Comparison of ENCODE assay signal across 17 mouse cellular contexts in the genomic region with DNA sequence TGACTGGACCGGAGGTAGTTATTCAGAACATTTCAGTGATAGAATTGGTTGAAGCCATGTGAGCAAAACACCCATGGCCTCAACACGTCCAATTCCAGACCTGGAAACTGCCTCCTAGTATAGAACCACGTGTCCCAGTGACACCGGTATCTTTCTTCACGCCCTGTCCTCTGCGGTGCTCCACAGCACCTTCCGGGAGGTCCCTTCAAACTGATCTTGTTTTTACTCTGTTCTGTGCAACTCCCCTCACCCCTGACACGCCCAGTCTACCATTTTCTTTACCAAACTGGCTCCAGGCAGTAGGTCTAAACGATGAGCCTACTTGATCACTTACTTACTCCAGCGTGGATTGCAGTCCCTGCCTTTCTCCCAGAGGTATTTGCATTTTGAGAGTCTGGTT. TPM values are rescaled to one million over a fixed set of nuclear protein-coding genes. Genes with fewer than 3 reads are reported as not detected.
DNase-seq lines count a peak whose midpoint lies in the region; ATAC-seq and TF ChIP-seq lines count a peak whose summit lies in the region.
"Had no signal": no experiment of that assay in that cellular context is flagged by ENCODE, and none has a peak within 500 bp of the region (broad histone marks: within the 10 kb centered on the region; RNA-seq: fewer than 3 reads in every experiment).

No protein-coding gene starts in this region.

- H3K27me3 ChIP-seq in kidney, embryonic 14.5 days (ENCODE audit: control insufficient read depth, insufficient read depth, low read length) = no peaks in the 10 kb centered on the region
- H3K27me3 ChIP-seq in MEL (ENCODE audit: control insufficient read depth in 1 of 2, insufficient read depth in 2 of 2, low read length in 2 of 2) = no peaks in the 10 kb centered on the region
- H3K27me3 ChIP-seq: hindbrain, embryonic 15.5 days; liver, embryonic 13.5 days had no signal

- no peak overlapping the region for H3K4me3 ChIP-seq in kidney, embryonic 14.5 days (ENCODE audit: low read length)
- H3K4me3 ChIP-seq in MEL (ENCODE audit: control insufficient read depth in 1 of 2, insufficient read depth in 1 of 2, low read depth in 2 of 2, low read length in 2 of 2) = no peak overlapping the region
- H3K4me3 ChIP-seq: erythroblast, embryonic 14.5 days; hindbrain, embryonic 15.5 days; liver, embryonic 13.5 days had no signal

- H3K27ac ChIP-seq in kidney, embryonic 14.5 days (ENCODE audit: low read depth, low read length) = no peak overlapping the region
- H3K27ac ChIP-seq in MEL (ENCODE audit: control insufficient read depth, low read depth, low read length) = peak overlapping the region; percentile 40
- H3K27ac ChIP-seq: embryonic facial prominence, embryonic 10.5 days; hindbrain, embryonic 15.5 days; liver, embryonic 13.5 days had no signal

- TF ChIP-seq EP300 in MEL (IDR thresholded peaks at IDR 0.05; ENCODE audit: low read depth in 1 of 2, low read length in 2 of 2) = no peak

- no peak overlapping the region for H3K4me2 ChIP-seq in kidney, embryonic 14.5 days (replicated peaks; ENCODE audit: low read depth, low read length)
- H3K4me2 ChIP-seq: hindbrain, embryonic 15.5 days; liver, embryonic 13.5 days; midbrain, embryonic 11.5 days had no signal

- peak; percentile 18 for DNase-seq in cerebellum, adult 9-11 months
- no peak for DNase-seq in cerebellum, postnatal 4 days (ENCODE audit: low spot score in 2 of 2)
- DNase-seq in kidney, adult 18-20 months = peak; percentile 23
- DNase-seq in CD4-positive helper T cell, adult 2 months (ENCODE audit: low read depth, low spot score) = peak; percentile 66
- no peak for DNase-seq in MEL (ENCODE audit: low read depth, low spot score)
- DNase-seq in right cerebral cortex, postnatal 36 days (ENCODE audit: low spot score in 2 of 2) = no peak
- DNase-seq in adrenal gland, adult 18-20 months (ENCODE audit: low spot score in 2 of 2) = no peak
- DNase-seq: adrenal gland, adult 8-10 months; kidney, postnatal 10 days; liver, embryonic 13.5 days; lung, postnatal 4 days had no signal

- peaks cover 58% of the 10 kb centered on the region for H3K79me2 ChIP-seq in MEL (ENCODE audit: control insufficient read depth, insufficient read depth, low read length, poor library complexity)

- ATAC-seq in kidney, embryonic 14.5 days (ENCODE audit: low FRiP score, low TSS enrichment) = no peak
- ATAC-seq: forebrain, embryonic 16.5 days had no signal

- TF ChIP-seq CTCF in MEL (IDR thresholded peaks at IDR 0.05 in 2 of 3, conservative IDR thresholded peaks at IDR 0.05 in 1 of 3; ENCODE audit: control insufficient read depth in 1 of 3, insufficient read depth in 1 of 3, low read depth in 2 of 3, low read length in 3 of 3, poor library complexity in 1 of 3, severe bottlenecking in 1 of 3) = no peak

- no peak for TF ChIP-seq POLR2A in MEL (IDR thresholded peaks at IDR 0.05; ENCODE audit: control insufficient read depth in 1 of 2, insufficient read depth in 1 of 2, low read depth in 1 of 2, low read length in 2 of 2, poor library complexity in 1 of 2)

- no peaks in the 10 kb centered on the region for H3K9me3 ChIP-seq in kidney, embryonic 14.5 days (ENCODE audit: control insufficient read depth, low read length)
- no peaks in the 10 kb centered on the region for H3K9me3 ChIP-seq in MEL (replicated peaks; ENCODE audit: insufficient read depth, low read length)
- H3K9me3 ChIP-seq: embryonic facial prominence, embryonic 10.5 days; hindbrain, embryonic 15.5 days; liver, embryonic 13.5 days had no signal

- peaks cover 46% of the 10 kb centered on the region for H3K4me1 ChIP-seq in kidney, embryonic 14.5 days (ENCODE audit: control insufficient read depth, insufficient read depth, low read length)
- H3K4me1 ChIP-seq in MEL (ENCODE audit: control insufficient read depth in 1 of 2, insufficient read depth in 2 of 2, low read length in 2 of 2) = peaks cover 2 to 19% of the 10 kb centered on the region in 2 experiments; a peak in 3 of 4 replicates

- 82% methylated on average over 10 of the region's 10 CpGs for WGBS in kidney, embryonic 14.5 days

- H3K9ac ChIP-seq in kidney, embryonic 14.5 days (ENCODE audit: low read depth, low read length) = no peak overlapping the region
- H3K9ac ChIP-seq in MEL (ENCODE audit: control insufficient read depth, low read depth, low read length, poor library complexity, severe bottlenecking) = no peak overlapping the region
- H3K9ac ChIP-seq: hindbrain, embryonic 15.5 days; liver, embryonic 13.5 days had no signal

- no peak for TF ChIP-seq RAD21 in MEL (IDR thresholded peaks at IDR 0.05; ENCODE audit: low read depth, low read length)

- no peaks in the 10 kb centered on the region; the same call in 1 of the 2 replicates for H3K36me3 ChIP-seq in kidney, embryonic 14.5 days (ENCODE audit: control insufficient read depth, insufficient read depth, low read length)
- H3K36me3 ChIP-seq in MEL (ENCODE audit: control insufficient read depth in 1 of 2, insufficient read depth in 2 of 2, low read length in 2 of 2) = peaks cover 3 to 35% of the 10 kb centered on the region in 2 experiments
- H3K36me3 ChIP-seq: hindbrain, embryonic 15.5 days had no signal

TF ChIP-seq in MEL, 35 proteins besides CTCF, POLR2A, EP300 and RAD21:
- TF ChIP-seq SIN3A (IDR thresholded peaks at IDR 0.05; ENCODE audit: low read length) (no peak), TBP (IDR thresholded peaks at IDR 0.05; ENCODE audit: low read depth, low read length) (no peak), RCOR1 (IDR thresholded peaks at IDR 0.05; ENCODE audit: low read depth, low read length) (no peak), ZNF384 (IDR thresholded peaks at IDR 0.05; ENCODE audit: low read depth, low read length) (no peak), E2F4 (IDR thresholded peaks at IDR 0.05; ENCODE audit: borderline replicate concordance, low read depth, low read length) (no peak), ELF1 (IDR thresholded peaks at IDR 0.05; ENCODE audit: low read depth, low read length) (no peak), USF2 (IDR thresholded peaks at IDR 0.05; ENCODE audit: borderline replicate concordance in 1 of 2, insufficient read depth in 1 of 2, low read depth in 1 of 2, low read length in 2 of 2) (no peak), BHLHE40 (IDR thresholded peaks at IDR 0.05; ENCODE audit: borderline replicate concordance, low read depth, low read length) (no peak), MAFK (IDR thresholded peaks at IDR 0.05; ENCODE audit: borderline replicate concordance, low read depth, low read length) (no peak), SMC3 (IDR thresholded peaks at IDR 0.05; ENCODE audit: low read depth, low read length) (no peak), MYB (IDR thresholded peaks at IDR 0.05; ENCODE audit: low read depth, low read length) (no peak), MEF2A (IDR thresholded peaks at IDR 0.05; ENCODE audit: extremely low read depth, insufficient replicate concordance, low read depth, low read length, poor library complexity, severe bottlenecking) (no peak)

RNA-seq across cellular contexts. Expression of a gene that starts 7.0 kb away (rescaled TPM):
- polyA plus RNA-seq in kidney, embryonic 14.5 days (2014; fragmentation: Nextera tagmentation; extraction: Ambion mirVana) = 155 and 214 TPM in 2 replicates
- total RNA-seq in MEL (2012; rRNA removed) = 182 and 205 TPM in 2 replicates
- polyA plus RNA-seq in MEL (2012; ENCODE audit: insufficient read depth in 1 of 2, insufficient read length in 2 of 2, low read depth in 1 of 2, low replicate concordance in 2 of 2, missing spikeins in 1 of 2) = 100 to 1,000 TPM; 362 to 516 TPM
- total RNA-seq in adrenal gland, adult 18-20 months (2021) = 100 to 1,000 TPM; 275 to 337 TPM

Comparison
In these comparisons a context has a peak if more than half of its experiments do, and no peak if none do; other contexts are left out.
1. DNase-seq: peak in cerebellum, adult 9-11 months (single experiment), kidney, adult 18-20 months (single experiment) and CD4-positive helper T cell, adult 2 months (single experiment); none in cerebellum, postnatal 4 days (0 of 2), MEL (single experiment), right cerebral cortex, postnatal 36 days (0 of 2) and adrenal gland, adult 18-20 months (0 of 2).